Mouse (Mus musculus) kidney, adult 11 months (tissue): ENCODE measurements at regions not wholly inside any gene's neighbourhood (a gene's known extent, or its start where the extent isn't known, plus 50 kb on each side); places are given as distances from the start of the nearest gene placed in this dataset.
"Not testable (repeated sequence)": the region's sequence is repeated elsewhere in the genome, so short reads cannot be mapped to it uniquely, and the experiment has no call there.

Source experiments
- DNase-seq: peaks from one replicate; pipeline ENCODE4 v3.0.0; 2022

- DNase-seq: no peak
These were observed 213.0 kb downstream of the Med10 start for GRCm38 (mm10) chr13:70015183-70015582.

- no peak for DNase-seq
These were observed 215.3 kb downstream of the Med10 start for GRCm38 (mm10) chr13:70017535-70017934.

DNA sequence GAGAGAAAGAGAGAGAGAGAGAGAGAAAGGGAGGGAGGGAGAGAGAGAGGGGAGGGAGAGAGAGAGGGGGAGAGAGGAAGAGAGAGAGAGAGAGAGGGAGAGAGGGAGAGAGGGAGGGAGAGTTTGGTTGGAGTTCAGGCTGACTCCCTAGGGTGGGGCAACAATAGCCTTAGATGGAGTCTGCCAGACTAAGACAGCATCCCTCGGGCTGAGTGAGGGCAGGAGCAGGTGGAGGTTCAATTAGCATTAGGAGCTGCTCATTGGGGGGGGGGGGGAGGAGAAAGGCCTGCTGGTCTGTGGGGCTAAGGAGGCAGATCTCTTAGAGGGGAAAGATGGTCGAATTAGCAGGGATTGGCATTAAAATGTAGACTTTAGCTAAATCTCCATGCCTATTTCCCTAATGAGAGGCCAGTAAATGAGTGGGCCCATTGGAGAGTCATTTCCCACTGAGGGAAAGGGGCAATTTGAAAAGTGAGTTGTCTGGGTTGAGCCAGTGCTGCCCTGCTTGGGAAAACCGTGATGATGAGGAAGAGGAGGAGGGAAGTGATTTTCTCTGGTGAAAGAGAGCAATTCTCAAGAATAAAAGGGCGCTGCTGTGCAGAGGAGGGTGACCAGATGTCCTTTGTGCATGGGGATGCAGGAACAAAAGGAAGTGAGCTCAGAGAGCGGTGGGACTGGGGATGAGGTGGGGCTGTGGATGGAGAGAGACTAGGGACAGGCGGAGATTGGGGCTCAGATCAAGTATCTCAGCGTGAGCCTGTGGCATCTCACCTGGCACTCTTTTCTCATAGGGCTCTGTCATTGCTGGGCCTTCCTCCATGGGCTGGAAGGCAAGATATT lies 218.0 kb downstream of the Med10 start:
- DNase-seq: no peak

DNA sequence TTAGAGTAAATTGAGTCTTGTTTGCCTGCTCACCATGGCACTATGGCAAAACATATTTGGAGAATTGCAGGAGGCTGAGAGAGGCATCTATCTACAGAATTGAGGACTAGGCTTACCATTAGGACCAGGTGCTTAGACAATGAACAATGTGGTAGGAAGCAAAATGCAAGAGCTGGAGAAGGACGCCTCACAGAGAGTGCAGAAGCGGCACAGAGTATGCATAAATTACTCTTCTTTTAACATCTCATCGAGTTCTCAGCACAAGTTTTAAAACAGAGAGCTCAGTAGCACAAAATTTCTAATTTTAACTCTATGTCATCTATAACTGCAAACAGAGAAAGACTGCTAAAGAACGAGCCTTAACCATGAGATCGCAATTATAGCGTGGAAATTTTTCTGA lies 231.1 kb downstream of the Med10 start:
- no peak for DNase-seq

GRCm38 (mm10) chr13:70033763-70034162 lies 231.6 kb downstream of the Med10 start:
- DNase-seq: no peak

DNA sequence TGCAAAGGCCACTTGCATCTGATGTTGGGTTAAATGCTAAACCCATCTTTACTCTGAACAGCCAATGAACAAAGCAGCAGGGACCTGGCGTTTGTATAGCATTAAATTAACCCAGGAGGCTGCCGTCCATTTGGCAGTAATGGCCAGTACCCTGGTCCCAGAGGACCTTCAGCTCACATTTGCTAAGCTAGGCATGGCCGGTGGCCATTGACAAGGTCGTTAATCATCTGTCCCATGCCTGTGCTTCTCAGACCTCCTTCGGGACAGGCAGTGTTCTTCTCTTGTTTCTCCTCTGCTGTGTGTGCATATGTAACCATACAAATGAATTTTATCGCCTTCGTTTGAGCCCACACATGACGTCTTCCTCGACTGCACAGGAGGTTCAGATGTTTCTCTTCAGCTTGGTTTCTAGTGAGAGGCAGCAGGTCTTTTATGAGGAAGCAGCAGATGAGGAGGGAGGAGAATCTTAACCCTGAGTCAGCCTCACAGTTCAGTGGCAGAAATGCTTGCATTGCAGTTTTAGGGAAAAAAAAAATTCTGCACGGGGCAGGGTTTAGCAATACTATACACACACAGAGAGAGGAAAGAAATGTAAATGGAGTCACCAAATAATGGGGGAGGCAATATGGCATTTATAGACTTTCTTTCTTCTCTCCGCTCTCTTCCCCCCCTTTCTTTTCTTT lies 235.9 kb downstream of the Med10 start:
- DNase-seq: no peak

GRCm38 (mm10) chr13:70057920-70058319 lies 255.7 kb downstream of the Med10 start:
- no peak for DNase-seq

GRCm38 (mm10) chr13:70061363-70061945 lies 259.3 kb downstream of the Med10 start:
- no peak for DNase-seq

- no peak for DNase-seq
These were observed 271.5 kb downstream of the Med10 start for GRCm38 (mm10) chr13:70073655-70074054.

DNA sequence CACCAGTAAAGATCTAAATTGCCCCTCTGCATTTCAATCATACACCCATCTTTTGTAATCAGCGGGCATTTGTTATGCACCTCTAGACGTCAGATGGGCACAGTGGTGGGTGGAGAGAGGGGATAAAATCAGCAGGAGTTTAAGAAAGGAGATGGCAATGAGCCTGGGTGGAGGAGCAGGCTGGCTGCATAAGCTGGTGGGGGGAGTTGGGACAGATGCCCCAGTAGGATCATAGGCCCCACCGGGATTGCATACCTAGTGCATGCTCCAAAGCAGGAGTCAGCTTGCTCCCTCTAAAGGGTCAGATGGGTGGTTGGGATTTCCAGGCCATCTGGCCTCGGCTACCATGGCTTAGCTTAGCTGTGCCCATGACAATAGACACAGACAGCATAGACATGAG lies 273.2 kb downstream of the Med10 start:
- no peak for DNase-seq

DNA sequence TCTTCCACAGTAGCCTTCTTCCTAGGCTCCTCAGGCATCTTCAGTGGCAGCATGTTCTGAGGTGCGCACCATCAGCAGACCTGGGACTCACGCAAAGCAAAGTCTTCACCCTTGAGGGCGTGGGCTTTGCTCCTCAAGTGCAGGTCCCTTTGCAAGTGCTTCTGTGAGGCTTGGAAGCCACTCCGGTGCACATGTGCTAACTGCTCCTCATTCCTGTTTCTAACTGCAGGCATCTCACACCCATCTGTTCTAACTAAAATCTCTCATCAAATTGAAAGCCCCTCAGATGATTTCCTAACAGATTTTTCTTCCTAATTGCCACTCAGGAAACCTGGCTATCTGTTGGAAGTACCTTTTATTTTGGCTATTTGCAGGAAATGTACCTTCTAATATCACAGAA lies 278.9 kb downstream of the Med10 start:
- no peak for DNase-seq

GRCm38 (mm10) chr13:70092886-70093285 lies 290.7 kb downstream of the Med10 start:
- no peak for DNase-seq

- no peak for DNase-seq
These were observed 291.8 kb downstream of the Med10 start for GRCm38 (mm10) chr13:70093970-70094369.

DNA sequence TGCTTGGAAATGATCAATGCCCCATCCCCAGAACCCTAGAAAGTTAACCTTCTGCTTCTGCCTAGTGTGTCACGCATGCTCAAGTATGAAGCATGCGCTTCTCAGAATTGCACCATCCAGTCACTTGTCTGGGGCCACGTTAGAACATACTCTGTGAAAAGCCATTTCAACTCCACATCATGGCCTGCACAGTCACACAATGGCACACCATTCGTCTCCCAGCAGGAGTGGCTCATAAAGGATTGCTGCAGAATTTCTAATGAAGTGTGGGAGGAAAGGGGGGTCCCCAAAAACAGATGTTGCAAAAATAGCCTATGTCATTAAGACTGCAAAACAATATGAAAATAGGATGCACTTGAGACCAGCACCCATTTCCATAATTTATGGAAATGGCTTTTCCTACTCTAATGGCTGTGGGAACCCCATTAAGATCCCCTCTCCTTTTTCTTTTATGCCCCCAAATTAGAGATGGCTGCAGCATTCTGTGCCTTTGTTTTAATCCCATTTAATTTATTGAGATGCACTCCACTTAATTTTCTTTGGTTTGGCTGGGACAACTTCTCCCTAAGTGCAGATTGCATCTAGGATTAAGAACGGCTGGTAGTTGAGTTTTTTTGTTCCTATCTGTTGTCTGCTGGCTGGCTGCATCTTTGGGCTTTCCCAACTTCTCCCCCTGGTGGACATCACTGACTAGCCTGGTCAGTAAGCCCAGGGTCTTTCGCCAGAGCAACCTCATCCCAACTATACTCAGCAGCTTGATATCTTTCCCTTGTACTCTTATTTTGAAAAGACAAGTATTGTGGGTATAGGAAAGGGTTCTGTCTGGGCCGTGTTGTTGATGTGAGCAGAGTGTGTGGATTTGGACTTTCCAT lies 294.5 kb downstream of the Med10 start:
- DNase-seq: no peak

GRCm38 (mm10) chr13:70100091-70100490 lies 297.9 kb downstream of the Med10 start:
- DNase-seq: not testable (repeated sequence)

GRCm38 (mm10) chr13:70103021-70103420 lies 300.8 kb downstream of the Med10 start:
- DNase-seq: no peak

- not testable (repeated sequence) for DNase-seq
These were observed 301.3 kb downstream of the Med10 start for GRCm38 (mm10) chr13:70103491-70103890.

DNA sequence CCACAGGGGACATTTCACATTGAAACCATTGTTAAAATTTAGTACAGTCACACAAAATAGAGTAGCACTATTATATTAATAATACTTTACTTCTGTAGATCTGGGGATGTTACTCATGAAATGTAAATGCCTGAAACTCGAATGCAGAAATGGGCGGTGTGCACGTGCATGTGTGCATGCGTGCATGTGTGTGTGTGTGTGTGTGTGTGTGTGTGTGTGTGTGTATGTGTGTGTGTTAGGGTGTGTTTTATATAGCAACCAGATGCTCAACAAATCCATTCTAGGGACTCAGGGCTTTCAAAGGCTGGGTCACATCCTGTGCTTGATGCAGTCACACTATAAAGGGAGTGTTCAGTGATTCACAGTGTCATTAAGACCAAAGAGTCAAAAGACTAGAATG lies 301.7 kb downstream of the Med10 start:
- DNase-seq: no peak

- DNase-seq: no peak
These were observed 313.4 kb downstream of the Med10 start for GRCm38 (mm10) chr13:70115576-70115975.

- no peak for DNase-seq
These were observed 322.8 kb downstream of the Med10 start for GRCm38 (mm10) chr13:70124860-70125545.

GRCm38 (mm10) chr13:70127310-70127709 lies 325.1 kb downstream of the Med10 start:
- DNase-seq: no peak

DNA sequence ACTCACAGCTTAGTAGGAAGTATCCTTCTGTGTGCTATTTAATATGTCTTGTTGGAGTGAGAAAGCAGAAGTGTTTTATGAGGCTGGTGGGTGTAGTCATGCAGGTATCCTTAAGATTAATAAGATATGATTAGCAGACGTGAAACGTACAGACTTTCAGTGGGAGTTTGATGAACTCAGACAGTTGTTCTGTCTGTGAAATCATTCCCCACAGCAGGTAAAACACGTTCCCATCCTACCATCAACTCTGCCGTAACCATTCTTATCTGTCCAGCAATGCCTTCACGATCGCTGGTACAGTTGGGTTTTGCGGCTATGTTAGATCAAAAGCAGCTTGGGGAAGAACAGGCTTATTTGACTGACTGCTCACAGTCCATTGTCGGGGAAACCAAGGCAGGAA lies 332.3 kb downstream of the Med10 start:
- DNase-seq: no peak
